Mouse (Mus musculus): Measurements from ENCODE around the gene Vgll4. TPM values are rescaled to one million over a fixed set of nuclear protein-coding genes. Genes with fewer than 3 reads are reported as not detected.
A peak's percentile ranks its signal among the peaks of the same experiment; 100 is the strongest.

Vgll4 gene
- polyA plus RNA-seq, 2 experiments, result 4.6 to 5.5 TPM

- TF ChIP-seq CTCF (IDR thresholded peaks at IDR 0.05; ENCODE audit: low read depth), result no peak
- TF ChIP-seq EP300 (IDR thresholded peaks at IDR 0.05; ENCODE audit: low read depth), result no peak
- Histone ChIP-seq H3K4me1 (replicated peaks; ENCODE audit: control insufficient read depth in 2 of 2, insufficient read depth in 2 of 2, low read length in 1 of 2) (peaks cover 26 to 61% of the 10 kb centered on the region in 2 experiments), H3K36me3 (replicated peaks; ENCODE audit: control insufficient read depth, insufficient read depth, low read depth) (no peaks in the 10 kb centered on the region), H3K9ac (replicated peaks) (no peak overlapping the region), H3K27ac (no peak overlapping the region), H3K9me3 (ENCODE audit: control insufficient read depth, low read length) (no peaks in the 10 kb centered on the region), H3K4me2 (ENCODE audit: low read depth) (peak overlapping the region; percentile 8), H3K27me3 (ENCODE audit: control insufficient read depth, insufficient read depth, low read length) (no peaks in the 10 kb centered on the region), H3K4me3 (ENCODE audit: insufficient read depth in 1 of 2, low read depth in 2 of 2, low read length in 2 of 2) (no peak overlapping the region)
- DNase-seq (ENCODE audit: low read depth in 3 of 3, low spot score in 3 of 3), result no peak
- ATAC-seq (ENCODE audit: insufficient read depth), result peak; percentile 47
- 49% methylated on average over 7 of the region's 7 CpGs for WGBS (ENCODE audit: insufficient replicate concordance)
Observed at GRCm38 (mm10) chr6:114882675-114883074, 87.1 kb downstream of the Vgll4 start.

- 56% methylated on average over 5 of the region's 5 CpGs for WGBS (ENCODE audit: insufficient replicate concordance)
- Histone ChIP-seq H3K4me1 (replicated peaks; ENCODE audit: control insufficient read depth in 2 of 2, insufficient read depth in 2 of 2, low read length in 1 of 2) (peaks cover 30 to 63% of the 10 kb centered on the region in 2 experiments), H3K27me3 (ENCODE audit: control insufficient read depth, insufficient read depth, low read length) (no peaks in the 10 kb centered on the region), H3K9ac (replicated peaks) (no peak overlapping the region), H3K4me3 (ENCODE audit: insufficient read depth in 1 of 2, low read depth in 2 of 2, low read length in 2 of 2) (no peak overlapping the region), H3K4me2 (ENCODE audit: low read depth) (peak overlapping the region; percentile 8; the same call in 1 of the 2 replicates), H3K27ac (no peak overlapping the region), H3K36me3 (replicated peaks; ENCODE audit: control insufficient read depth, insufficient read depth, low read depth) (no peaks in the 10 kb centered on the region), H3K9me3 (ENCODE audit: control insufficient read depth, low read length) (no peaks in the 10 kb centered on the region)
- DNase-seq (ENCODE audit: low read depth in 3 of 3, low spot score in 3 of 3), result no peak
- TF ChIP-seq EP300 (IDR thresholded peaks at IDR 0.05; ENCODE audit: low read depth) (no peak), CTCF (IDR thresholded peaks at IDR 0.05; ENCODE audit: low read depth) (no peak)
- no peak for ATAC-seq (ENCODE audit: insufficient read depth)
Observed at GRCm38 (mm10) chr6:114882212-114882611, 87.6 kb downstream of the Vgll4 start.

- H3K4me3 ChIP-seq (ENCODE audit: insufficient read depth in 1 of 2, low read depth in 2 of 2, low read length in 2 of 2), result no peak overlapping the region
- peaks cover 36 to 67% of the 10 kb centered on the region in 2 experiments for H3K4me1 ChIP-seq (replicated peaks; ENCODE audit: control insufficient read depth in 2 of 2, insufficient read depth in 2 of 2, low read length in 1 of 2)
- ATAC-seq (ENCODE audit: insufficient read depth) (no peak), DNase-seq (ENCODE audit: low read depth in 3 of 3, low spot score in 3 of 3) (no peak)
- H3K27ac ChIP-seq, result no peak overlapping the region
- no peaks in the 10 kb centered on the region for H3K27me3 ChIP-seq (ENCODE audit: control insufficient read depth, insufficient read depth, low read length)
- WGBS (ENCODE audit: insufficient replicate concordance), result 20% methylated on average over 4 of the region's 4 CpGs
- no peaks in the 10 kb centered on the region for H3K36me3 ChIP-seq (replicated peaks; ENCODE audit: control insufficient read depth, insufficient read depth, low read depth)
- no peak overlapping the region for H3K9ac ChIP-seq (replicated peaks)
- H3K4me2 ChIP-seq (ENCODE audit: low read depth), result no peak overlapping the region
- TF ChIP-seq EP300 (IDR thresholded peaks at IDR 0.05; ENCODE audit: low read depth) (no peak), CTCF (IDR thresholded peaks at IDR 0.05; ENCODE audit: low read depth) (no peak)
- H3K9me3 ChIP-seq (ENCODE audit: control insufficient read depth, low read length), result no peaks in the 10 kb centered on the region
Observed at GRCm38 (mm10) chr6:114880798-114881197, 89.0 kb downstream of the Vgll4 start.

GRCm38 (mm10) chr6:114878841-114879520 lies 90.8 kb downstream of the Vgll4 start:
- no peak for TF ChIP-seq EP300 (IDR thresholded peaks at IDR 0.05; ENCODE audit: low read depth)
- TF ChIP-seq CTCF (IDR thresholded peaks at IDR 0.05; ENCODE audit: low read depth), result no peak
- no peaks in the 10 kb centered on the region for H3K9me3 ChIP-seq (ENCODE audit: control insufficient read depth, low read length)
- H3K4me1 ChIP-seq (replicated peaks; ENCODE audit: control insufficient read depth in 2 of 2, insufficient read depth in 2 of 2, low read length in 1 of 2), result peaks cover 40 to 77% of the 10 kb centered on the region in 2 experiments
- H3K4me3 ChIP-seq (ENCODE audit: insufficient read depth in 1 of 2, low read depth in 2 of 2, low read length in 2 of 2), result no peak overlapping the region
- no peaks in the 10 kb centered on the region for H3K36me3 ChIP-seq (replicated peaks; ENCODE audit: control insufficient read depth, insufficient read depth, low read depth)
- no peaks in the 10 kb centered on the region for H3K27me3 ChIP-seq (ENCODE audit: control insufficient read depth, insufficient read depth, low read length)
- ATAC-seq (ENCODE audit: insufficient read depth) (no peak), DNase-seq (ENCODE audit: low read depth in 3 of 3, low spot score in 3 of 3) (no peak)
- H3K27ac ChIP-seq, result no peak overlapping the region
- H3K4me2 ChIP-seq (ENCODE audit: low read depth), result no peak overlapping the region
- no peak overlapping the region for H3K9ac ChIP-seq (replicated peaks)
- 77% methylated on average over 19 of the region's 19 CpGs for WGBS (ENCODE audit: insufficient replicate concordance)

GRCm38 (mm10) chr6:114876546-114876945 lies 93.2 kb downstream of the Vgll4 start:
- 68% methylated on average over 6 of the region's 6 CpGs for WGBS (ENCODE audit: insufficient replicate concordance)
- H3K4me2 ChIP-seq (ENCODE audit: low read depth), result no peak overlapping the region

More at GRCm38 (mm10) chr6:114876546-114876945, 93.2 kb downstream of the Vgll4 start:
- Histone ChIP-seq H3K4me1 (replicated peaks; ENCODE audit: control insufficient read depth in 2 of 2, insufficient read depth in 2 of 2, low read length in 1 of 2) (peaks cover 32 to 67% of the 10 kb centered on the region in 2 experiments), H3K9me3 (ENCODE audit: control insufficient read depth, low read length) (no peaks in the 10 kb centered on the region), H3K27me3 (ENCODE audit: control insufficient read depth, insufficient read depth, low read length) (no peaks in the 10 kb centered on the region), H3K36me3 (replicated peaks; ENCODE audit: control insufficient read depth, insufficient read depth, low read depth) (no peaks in the 10 kb centered on the region), H3K9ac (replicated peaks) (no peak overlapping the region), H3K4me3 (ENCODE audit: insufficient read depth in 1 of 2, low read depth in 2 of 2, low read length in 2 of 2) (no peak overlapping the region), H3K27ac (no peak overlapping the region)
- TF ChIP-seq CTCF (IDR thresholded peaks at IDR 0.05; ENCODE audit: low read depth) (no peak), EP300 (IDR thresholded peaks at IDR 0.05; ENCODE audit: low read depth) (no peak)
- DNase-seq (ENCODE audit: low read depth in 3 of 3, low spot score in 3 of 3), result no peak
- ATAC-seq (ENCODE audit: insufficient read depth), result no peak

All from liver, embryonic 14.5 days (tissue).